Comparison of ENCODE assay signal across 28 mouse cellular contexts in genomic region chr17:15310465-15310864, GRCm38 (mm10).
A peak's percentile ranks its signal among the peaks of the same experiment; 100 is the strongest.
DNase-seq lines count a peak whose midpoint lies in the region; ATAC-seq and TF ChIP-seq lines count a peak whose summit lies in the region.
"Had no signal": no experiment of that assay in that cellular context is flagged by ENCODE, and none has a peak within 500 bp of the region (broad histone marks: within the 10 kb centered on the region; RNA-seq: fewer than 3 reads in every experiment).

No protein-coding gene starts in this region.

- H3K4me3 ChIP-seq in hindbrain, embryonic 11.5 days (ENCODE audit: low read depth, low read length), result no peak overlapping the region
- no peak overlapping the region for H3K4me3 ChIP-seq in hindbrain, embryonic 13.5 days
- H3K4me3 ChIP-seq in midbrain, embryonic 13.5 days (replicated peaks), result no peak overlapping the region
- H3K4me3 ChIP-seq: erythroblast, embryonic 14.5 days; forebrain, embryonic 13.5 days; heart, adult 2 months; heart, embryonic 13.5 days; limb, embryonic 12.5 days; liver, embryonic 15.5 days; stomach, embryonic 15.5 days had no signal

- no peaks in the 10 kb centered on the region for H3K36me3 ChIP-seq in hindbrain, embryonic 11.5 days (ENCODE audit: control insufficient read depth, insufficient read depth, low read length)
- no peaks in the 10 kb centered on the region for H3K36me3 ChIP-seq in hindbrain, embryonic 13.5 days
- H3K36me3 ChIP-seq in midbrain, embryonic 13.5 days, result no peaks in the 10 kb centered on the region
- H3K36me3 ChIP-seq: heart, embryonic 13.5 days; limb, embryonic 12.5 days; liver, embryonic 15.5 days; stomach, embryonic 15.5 days had no signal

- H3K27ac ChIP-seq in hindbrain, embryonic 11.5 days (ENCODE audit: low read depth, low read length), result no peak overlapping the region
- H3K27ac ChIP-seq in hindbrain, embryonic 13.5 days, result no peak overlapping the region
- H3K27ac ChIP-seq in midbrain, embryonic 13.5 days, result no peak overlapping the region
- H3K27ac ChIP-seq: forebrain, embryonic 13.5 days; heart, adult 2 months; heart, embryonic 13.5 days; kidney, postnatal 0 days; limb, embryonic 12.5 days; liver, embryonic 15.5 days; stomach, embryonic 15.5 days had no signal

- no peak for TF ChIP-seq CTCF in brain, embryonic 14.5 days (IDR thresholded peaks at IDR 0.05; ENCODE audit: borderline replicate concordance, extremely low read depth, insufficient read depth, insufficient read length)

- no peaks in the 10 kb centered on the region for H3K27me3 ChIP-seq in hindbrain, embryonic 11.5 days (ENCODE audit: control insufficient read depth, insufficient read depth, low read length)
- H3K27me3 ChIP-seq in hindbrain, embryonic 13.5 days, result no peaks in the 10 kb centered on the region
- no peaks in the 10 kb centered on the region for H3K27me3 ChIP-seq in midbrain, embryonic 13.5 days
- H3K27me3 ChIP-seq: forebrain, embryonic 13.5 days; heart, embryonic 13.5 days; liver, embryonic 15.5 days; stomach, embryonic 15.5 days had no signal

- no peak for ATAC-seq in hindbrain, embryonic 11.5 days (ENCODE audit: low FRiP score)
- ATAC-seq in hindbrain, embryonic 13.5 days (ENCODE audit: low FRiP score), result no peak
- 0 out of 2 replicates have a peak, but pooled peaks have one; percentile 30 for ATAC-seq in midbrain, embryonic 13.5 days
- ATAC-seq: activated CD4-positive, CD25-positive, alpha-beta regulatory T cell, adult 4 months; forebrain, embryonic 13.5 days; intestine, embryonic 16.5 days had no signal

- intact Hi-C loops in left cerebral cortex, postnatal 10 days (cut with DNase I), result no loop called here
- intact Hi-C loops in heart, postnatal 25 days (cut with DNase I), result no loop called here

- DNase-seq in hindbrain, embryonic 11.5 days (ENCODE audit: low spot score), result peak; percentile 33
- DNase-seq in brain, embryonic 14.5 days (ENCODE audit: low read depth), result peak; percentile 41
- peak; percentile 37 for DNase-seq in embryo, embryonic 11 days
- DNase-seq in kidney, postnatal 25 days, result no peak
- DNase-seq in left cerebral cortex, postnatal 10 days (ENCODE audit: extremely low spot score in 1 of 2, low spot score in 2 of 2), result no peak
- no peak for DNase-seq in heart, postnatal 25 days (ENCODE audit: low spot score)
- DNase-seq: adrenal gland, adult 2 months; adrenal gland, postnatal 36 days; B cell, adult 2 months; cerebellum, adult 2 months; cerebellum, postnatal 14 days; heart, adult 2 months; heart, postnatal 10 days; kidney, adult 8-10 months; layer of hippocampus, adult 9-11 months; lung, embryonic 14.5 days; right cerebral cortex, postnatal 25 days had no signal

- H3K9me3 ChIP-seq in hindbrain, embryonic 11.5 days (ENCODE audit: control insufficient read depth, low read length), result no peaks in the 10 kb centered on the region
- no peaks in the 10 kb centered on the region for H3K9me3 ChIP-seq in hindbrain, embryonic 13.5 days
- no peaks in the 10 kb centered on the region for H3K9me3 ChIP-seq in midbrain, embryonic 13.5 days
- H3K9me3 ChIP-seq: forebrain, embryonic 13.5 days; heart, embryonic 13.5 days; liver, embryonic 15.5 days; stomach, embryonic 15.5 days had no signal

- no peak overlapping the region for H3K4me2 ChIP-seq in hindbrain, embryonic 11.5 days (replicated peaks; ENCODE audit: low read depth, low read length)
- H3K4me2 ChIP-seq in hindbrain, embryonic 13.5 days, result no peak overlapping the region
- no peak overlapping the region for H3K4me2 ChIP-seq in midbrain, embryonic 13.5 days (replicated peaks)
- H3K4me2 ChIP-seq: forebrain, embryonic 13.5 days; heart, embryonic 13.5 days; limb, embryonic 12.5 days; liver, embryonic 15.5 days; lung, embryonic 14.5 days; stomach, embryonic 15.5 days had no signal

- no peak overlapping the region for H3K9ac ChIP-seq in hindbrain, embryonic 11.5 days (ENCODE audit: low read depth, low read length)
- H3K9ac ChIP-seq in hindbrain, embryonic 13.5 days, result no peak overlapping the region
- no peak overlapping the region for H3K9ac ChIP-seq in midbrain, embryonic 13.5 days (replicated peaks)
- H3K9ac ChIP-seq: forebrain, embryonic 13.5 days; heart, embryonic 13.5 days; limb, embryonic 12.5 days; liver, embryonic 15.5 days; lung, embryonic 14.5 days; stomach, embryonic 15.5 days had no signal

- no peak for TF ChIP-seq POLR2A in brain, embryonic 14.5 days (IDR thresholded peaks at IDR 0.05; ENCODE audit: borderline replicate concordance, extremely low read depth, insufficient read depth, insufficient read length, poor library complexity, severe bottlenecking)

- no peaks in the 10 kb centered on the region for H3K4me1 ChIP-seq in hindbrain, embryonic 11.5 days (replicated peaks; ENCODE audit: control insufficient read depth, insufficient read depth, low read length)
- no peaks in the 10 kb centered on the region for H3K4me1 ChIP-seq in hindbrain, embryonic 13.5 days (replicated peaks)
- peaks cover 7% of the 10 kb centered on the region; the same call in 1 of the 2 replicates for H3K4me1 ChIP-seq in midbrain, embryonic 13.5 days (replicated peaks)
- H3K4me1 ChIP-seq: heart, embryonic 13.5 days; liver, embryonic 15.5 days; stomach, embryonic 15.5 days had no signal

- 60% methylated on average over 2 of the region's 2 CpGs for WGBS in hindbrain, embryonic 11.5 days
- WGBS in hindbrain, embryonic 13.5 days, result 70% methylated on average over 2 of the region's 2 CpGs
- 46% methylated on average over 2 of the region's 2 CpGs for WGBS in midbrain, embryonic 13.5 days

Comparison
In these comparisons a context has a peak if more than half of its experiments do, and no peak if none do; other contexts are left out.
1. DNase-seq: peak in hindbrain, embryonic 11.5 days (single experiment), brain, embryonic 14.5 days (single experiment) and embryo, embryonic 11 days (single experiment); none in kidney, postnatal 25 days (0 of 2), left cerebral cortex, postnatal 10 days (0 of 2) and heart, postnatal 25 days (single experiment).